Mouse (Mus musculus) spleen, adult 2 months (tissue): ENCODE results near the gene Grik3. TPM values are rescaled to one million over a fixed set of nuclear protein-coding genes. Genes with fewer than 3 reads are reported as not detected.

ENCODE experiments used
- DNase-seq, 2 experiments: peaks; one replicate each; pipeline versions ENCODE4 v3.0.0 to v3.0.0-alpha.2; 2012 to 2021; ENCODE audit warnings: low spot score in 2 of 2, low read depth in 1 of 2
- H3K27ac ChIP-seq: fragments of 200-500 bp; 2 replicates; pipeline ENCODE4 v1.5.1; 2012; ENCODE audit warnings: low read length, inconsistent platforms; ENCODE audit not compliant: insufficient read depth
- H3K27me3 ChIP-seq: fragments of 200-500 bp; 2 replicates; pipeline ENCODE4 v1.6.1; 2012; ENCODE audit warnings: mild to moderate bottlenecking, moderate library complexity, low read length, inconsistent platforms; ENCODE audit not compliant: control insufficient read depth, insufficient read depth
- H3K36me3 ChIP-seq: fragments of 200-500 bp; 2 replicates; pipeline ENCODE4 v1.6.1; 2012; ENCODE audit warnings: mild to moderate bottlenecking, low read length, inconsistent platforms; ENCODE audit not compliant: control insufficient read depth, insufficient read depth
- H3K4me1 ChIP-seq: fragments of 200-500 bp; 2 replicates; pipeline ENCODE4 v1.6.1; 2011; ENCODE audit warnings: inconsistent platforms; ENCODE audit not compliant: control insufficient read depth, insufficient read depth, insufficient read length
- H3K4me3 ChIP-seq: fragments of 200-500 bp; 2 replicates; pipeline ENCODE4 v1.5.1; 2011; ENCODE audit warnings: mild to moderate bottlenecking, inconsistent platforms; ENCODE audit not compliant: insufficient read depth, insufficient read length; ENCODE audit errors: extremely low read depth
- CTCF ChIP-seq: fragments of 200-500 bp; IDR thresholded peaks from 2 replicates; pipeline ENCODE4 v1.5.1; 2011; ENCODE audit warnings: mild to moderate bottlenecking, inconsistent platforms; ENCODE audit not compliant: insufficient read depth, insufficient read length, insufficient replicate concordance; ENCODE audit errors: extremely low read depth
- POLR2A ChIP-seq: fragments of 200-500 bp; IDR thresholded peaks from 2 replicates; pipeline ENCODE4 v1.6.1; 2011; ENCODE audit warnings: low read depth, low read length, inconsistent platforms
- WGBS: fragments of 180-500 bp; shearing (Covaris S2); methylation state at CpG from one replicate; pipeline ENCODE4 v1.1.7; 2018; 5-methylcytosine and 5-hydroxymethylcytosine counted together
- polyA plus RNA-seq: library from polyadenylated mRNA; depleted of rRNA; stranded (reverse); fragments of >200 nt; gene quantifications from 2 replicates; pipeline ENCODE4 v1.2.3, GENCODE M21; 2012

Grik3 gene
- polyA plus RNA-seq, 1 experiment, result 0.04 TPM

DNA sequence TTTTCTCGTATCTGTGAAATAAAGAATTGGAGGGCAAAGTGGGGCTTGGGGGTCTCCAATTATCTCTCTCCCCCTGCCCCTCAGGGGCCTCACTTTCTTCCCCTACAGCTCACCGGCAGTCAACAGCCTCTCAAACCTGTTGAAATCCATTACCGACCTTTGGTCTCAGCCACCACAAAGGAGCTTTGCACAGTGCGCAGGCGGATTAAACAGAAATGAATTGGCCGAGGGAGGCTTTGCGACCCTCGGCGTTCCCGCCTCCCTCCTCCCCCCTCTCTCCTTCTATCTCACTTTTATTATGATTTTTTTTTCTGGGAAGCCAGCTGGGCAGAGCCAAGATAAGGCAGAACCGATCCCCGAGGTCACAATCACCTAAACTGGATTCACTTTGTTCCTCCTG is 97.1 kb downstream of the Grik3 start:
- no peak for DNase-seq
- WGBS, result 47% methylated on average over 12 of the region's 12 CpGs
- TF ChIP-seq CTCF (no peak), POLR2A (no peak)
- H3K36me3 ChIP-seq, result no peaks in the 10 kb centered on the region
- H3K4me3 ChIP-seq, result no peak overlapping the region
- H3K27me3 ChIP-seq, result no peaks in the 10 kb centered on the region
- H3K27ac ChIP-seq, result no peak overlapping the region
- H3K4me1 ChIP-seq, result no peaks in the 10 kb centered on the region

DNA sequence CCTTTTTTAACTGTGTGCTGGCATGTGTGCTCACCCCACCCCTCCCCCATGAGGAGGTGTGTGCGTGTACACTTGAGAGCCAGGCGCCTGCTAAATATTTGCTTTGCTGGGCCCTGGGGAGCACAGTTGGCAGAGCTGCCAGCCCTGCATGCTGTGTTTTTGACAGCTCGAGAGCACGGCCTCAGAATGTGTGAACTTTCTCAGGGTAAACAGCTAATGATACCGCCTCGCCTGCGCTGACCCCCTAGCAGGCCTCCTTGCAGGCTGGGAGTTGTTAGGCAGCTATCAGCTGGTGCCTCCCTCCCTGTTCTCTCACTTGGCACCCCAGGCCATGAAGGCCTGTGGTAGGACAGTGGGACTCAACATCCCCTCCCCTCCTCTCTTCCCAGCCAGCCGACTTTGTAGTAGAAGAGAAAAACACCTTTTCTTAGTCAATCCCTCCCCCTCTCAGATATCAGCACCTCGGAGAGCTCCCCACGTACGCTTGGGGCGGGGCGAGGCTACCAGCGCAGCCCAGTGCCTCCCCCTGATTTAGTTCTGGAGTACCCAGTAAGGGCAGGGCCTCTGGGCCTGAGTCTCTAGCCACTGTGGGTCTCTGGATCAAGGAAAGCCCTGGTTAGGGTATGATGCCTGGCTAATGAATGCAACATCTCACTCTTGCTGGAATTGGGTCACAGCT is 99.9 kb downstream of the Grik3 start:
- no peak for DNase-seq
- TF ChIP-seq POLR2A (no peak), CTCF (no peak)
- Histone ChIP-seq H3K4me3 (no peak overlapping the region), H3K27ac (no peak overlapping the region), H3K4me1 (no peaks in the 10 kb centered on the region), H3K36me3 (no peaks in the 10 kb centered on the region), H3K27me3 (no peaks in the 10 kb centered on the region)
- WGBS, result 15% methylated on average over 14 of the region's 14 CpGs

DNA sequence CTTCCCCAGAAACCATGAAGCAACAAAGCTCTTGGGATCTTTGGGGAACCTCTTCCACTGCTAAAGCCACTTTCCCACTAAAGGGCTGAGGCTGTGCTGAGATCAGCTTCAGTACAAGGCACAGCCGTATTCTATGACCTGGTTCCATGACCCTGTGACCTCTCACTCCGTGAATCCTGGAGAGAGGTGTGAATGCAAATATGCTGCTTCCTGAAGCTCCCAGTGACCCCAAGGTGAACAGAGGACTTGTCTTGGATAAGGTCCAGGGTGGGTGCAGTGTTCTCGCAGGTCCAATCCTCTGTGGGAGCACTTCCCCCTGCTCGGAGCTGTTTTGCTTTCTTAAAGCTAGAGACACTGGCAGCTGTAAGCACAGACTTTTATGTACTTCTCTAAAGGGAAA is 102.2 kb downstream of the Grik3 start:
- DNase-seq, result no peak
- Histone ChIP-seq H3K36me3 (no peaks in the 10 kb centered on the region), H3K4me3 (no peak overlapping the region), H3K4me1 (no peaks in the 10 kb centered on the region), H3K27ac (no peak overlapping the region), H3K27me3 (no peaks in the 10 kb centered on the region)
- TF ChIP-seq CTCF (no peak), POLR2A (no peak)
- 30% methylated on average over 4 of the region's 4 CpGs for WGBS

DNA sequence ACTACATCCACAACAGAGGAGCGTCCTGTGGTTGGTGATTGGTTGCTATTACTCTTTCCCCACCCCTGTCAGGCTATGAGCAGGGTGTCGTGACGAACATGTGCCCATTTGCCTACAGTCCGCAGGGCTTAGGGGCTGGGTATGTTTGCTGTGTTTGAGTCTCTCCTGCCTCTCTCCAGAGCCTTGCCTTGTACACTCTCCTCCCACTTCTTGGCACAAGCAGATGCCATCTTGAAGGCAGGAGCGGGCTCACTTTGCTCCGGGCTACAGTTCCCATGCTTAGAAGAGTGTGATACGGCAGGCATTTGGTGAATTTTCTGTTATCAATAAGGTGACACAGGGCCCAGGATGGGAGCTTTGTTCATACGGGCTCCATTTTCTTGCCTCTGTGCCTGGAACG is 104.5 kb downstream of the Grik3 start:
- no peak overlapping the region for H3K27ac ChIP-seq
- WGBS, result 81% methylated on average over 9 of the region's 9 CpGs
- H3K36me3 ChIP-seq, result no peaks in the 10 kb centered on the region
- DNase-seq, result no peak
- H3K4me3 ChIP-seq, result no peak overlapping the region
- H3K4me1 ChIP-seq, result no peaks in the 10 kb centered on the region
- TF ChIP-seq POLR2A (no peak), CTCF (no peak)
- H3K27me3 ChIP-seq, result no peaks in the 10 kb centered on the region

DNA sequence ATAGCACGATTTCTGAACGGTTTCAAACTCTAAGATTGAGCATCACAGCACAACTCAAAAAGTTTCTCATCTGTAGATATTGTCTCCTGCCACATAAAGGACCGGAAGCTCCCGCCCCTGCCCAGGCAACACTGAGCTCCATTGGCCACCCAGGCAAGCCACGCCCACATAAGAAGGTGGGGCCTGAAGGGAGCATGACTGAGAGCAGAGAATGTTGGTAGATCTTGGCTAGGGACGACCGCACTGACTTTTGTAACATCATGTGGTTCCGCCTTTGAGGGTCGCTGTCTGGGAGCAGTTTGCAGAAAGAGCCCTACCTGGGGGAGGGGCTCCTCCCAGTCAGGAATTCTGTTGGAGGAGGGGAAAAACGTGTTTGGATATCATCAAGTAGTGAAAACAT is 108.2 kb downstream of the Grik3 start:
- H3K36me3 ChIP-seq, result no peaks in the 10 kb centered on the region
- no peaks in the 10 kb centered on the region for H3K27me3 ChIP-seq
- H3K27ac ChIP-seq, result no peak overlapping the region
- DNase-seq, result no peak
- WGBS, result 39% methylated on average over 10 of the region's 10 CpGs
- TF ChIP-seq POLR2A, result no peak
- no peak for TF ChIP-seq CTCF
- H3K4me1 ChIP-seq, result no peaks in the 10 kb centered on the region
- H3K4me3 ChIP-seq, result no peak overlapping the region

DNA sequence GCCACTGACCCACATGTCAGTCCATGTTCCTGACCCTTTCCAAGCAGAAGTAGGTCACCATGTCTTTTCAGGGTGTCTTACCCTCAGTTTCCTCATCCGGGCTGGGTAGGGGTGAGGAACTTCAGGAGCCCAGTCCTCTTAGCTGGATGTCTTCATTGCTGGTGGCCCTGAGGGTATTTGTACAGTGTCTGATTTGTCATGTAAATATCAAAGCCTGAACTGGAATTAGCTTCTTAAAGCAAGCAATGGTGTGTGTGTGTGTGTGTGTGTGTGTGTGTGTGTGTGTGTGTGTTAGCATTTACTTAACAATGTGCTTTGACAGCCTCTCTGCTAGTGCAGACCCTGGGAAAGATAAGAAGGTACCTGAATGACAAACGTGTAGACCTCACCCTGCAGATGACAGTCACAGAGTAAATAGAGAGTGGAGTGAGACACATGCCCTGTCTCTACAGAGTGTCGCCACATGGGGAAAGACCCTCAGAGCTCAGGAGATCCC is 109.1 kb downstream of the Grik3 start:
- Histone ChIP-seq H3K27me3 (no peaks in the 10 kb centered on the region), H3K36me3 (no peaks in the 10 kb centered on the region), H3K27ac (no peak overlapping the region), H3K4me1 (no peaks in the 10 kb centered on the region), H3K4me3 (no peak overlapping the region)
- no peak for TF ChIP-seq POLR2A
- no peak for TF ChIP-seq CTCF
- WGBS, result 73% methylated on average over 3 of the region's 3 CpGs
- no peak for DNase-seq

DNA sequence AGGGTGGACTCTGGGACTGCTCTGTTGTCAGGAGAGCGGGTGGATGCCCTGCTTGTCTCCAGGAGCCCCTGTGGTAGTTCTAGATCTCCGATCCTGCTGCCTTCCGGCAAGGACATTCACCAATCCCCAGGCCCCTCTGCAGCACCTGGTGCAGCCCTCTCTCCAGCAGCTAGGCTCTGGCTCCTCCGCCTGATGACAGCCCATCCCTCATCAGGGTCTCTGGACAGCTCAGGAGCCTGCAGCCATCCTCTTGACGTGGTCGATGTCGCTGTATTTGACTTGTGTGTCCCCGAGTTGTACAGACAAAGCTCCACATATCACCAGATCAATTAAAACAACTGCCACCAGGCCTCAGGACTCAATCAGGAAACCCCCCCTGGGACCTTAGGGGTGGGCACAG is 110.1 kb downstream of the Grik3 start:
- WGBS, result 78% methylated on average over 8 of the region's 8 CpGs
- TF ChIP-seq CTCF, result no peak
- no peak for TF ChIP-seq POLR2A
- H3K4me1 ChIP-seq, result no peaks in the 10 kb centered on the region
- DNase-seq, result no peak
- no peak overlapping the region for H3K4me3 ChIP-seq
- no peaks in the 10 kb centered on the region for H3K36me3 ChIP-seq
- H3K27ac ChIP-seq, result no peak overlapping the region
- H3K27me3 ChIP-seq, result no peaks in the 10 kb centered on the region
